Mouse (Mus musculus) R1 (cell line): ENCODE measurements around the gene Gsta2.
"Not testable (repeated sequence)": the region's sequence is repeated elsewhere in the genome, so short reads cannot be mapped to it uniquely, and the experiment has no call there.

Experiments used
- DNase-seq: peaks from one replicate; pipeline ENCODE4 v3.0.0-alpha.2; 2018; ENCODE audit warnings: low read depth, low spot score

The Gsta2 gene

DNA sequence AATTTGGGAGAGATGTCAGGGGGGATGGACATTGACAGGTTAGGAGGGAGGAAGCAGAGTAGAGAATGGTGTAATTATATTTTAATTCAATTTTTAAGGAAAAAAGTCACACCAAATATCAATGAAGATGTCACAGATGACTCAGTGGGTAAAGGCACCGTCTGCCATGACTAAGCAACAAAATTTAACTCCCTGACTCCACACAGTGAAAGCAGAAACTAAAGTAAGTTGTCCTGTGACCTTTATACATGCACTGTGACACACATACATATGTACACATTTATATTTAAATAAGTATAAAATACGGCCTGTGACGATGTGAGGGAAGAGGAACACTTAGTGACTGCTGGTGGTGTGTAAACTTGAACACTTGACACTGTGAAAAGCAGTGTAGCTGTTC lies 47.5 kb downstream of the Gsta2 start:
- not testable (repeated sequence) for DNase-seq

DNA sequence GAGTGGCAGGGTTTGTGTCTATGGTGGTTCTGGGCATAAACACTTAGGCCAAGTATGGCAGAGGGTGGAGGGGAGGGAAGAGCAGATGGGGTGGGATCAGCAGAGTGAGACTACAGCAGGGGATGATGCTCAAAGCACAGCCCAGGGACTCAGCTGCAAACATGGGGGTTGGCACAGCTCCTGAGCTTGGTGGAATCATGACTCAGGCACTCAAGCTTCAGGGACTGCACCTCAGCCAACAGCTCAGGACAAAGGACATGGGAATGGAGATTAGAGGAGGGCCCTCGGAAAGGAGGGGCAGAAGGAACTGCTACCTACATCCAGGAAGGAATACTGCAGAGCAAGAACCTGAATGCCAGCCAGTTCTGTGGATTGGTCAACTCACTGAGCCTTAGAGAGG lies 56.4 kb downstream of the Gsta2 start:
- DNase-seq, result not testable (repeated sequence)

DNA sequence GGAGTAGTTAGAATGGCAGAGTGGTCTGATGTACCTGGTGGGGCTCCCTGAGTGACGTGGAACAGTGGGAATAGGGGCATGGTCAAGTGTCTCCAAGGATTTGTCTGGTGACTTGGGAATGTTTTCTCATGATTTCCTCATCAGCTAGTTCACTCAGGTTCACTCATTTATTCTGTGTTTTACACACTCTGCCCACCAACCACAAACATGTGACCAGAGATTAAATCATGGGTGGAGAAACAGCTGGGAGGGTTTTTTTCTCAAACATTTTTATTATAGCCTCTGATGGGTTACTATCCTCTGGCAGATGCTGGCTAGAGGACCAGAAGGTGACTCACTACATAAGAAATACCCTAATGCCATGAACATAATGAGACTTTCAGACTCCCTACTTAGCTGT lies 57.4 kb downstream of the Gsta2 start:
- DNase-seq, result no peak

DNA sequence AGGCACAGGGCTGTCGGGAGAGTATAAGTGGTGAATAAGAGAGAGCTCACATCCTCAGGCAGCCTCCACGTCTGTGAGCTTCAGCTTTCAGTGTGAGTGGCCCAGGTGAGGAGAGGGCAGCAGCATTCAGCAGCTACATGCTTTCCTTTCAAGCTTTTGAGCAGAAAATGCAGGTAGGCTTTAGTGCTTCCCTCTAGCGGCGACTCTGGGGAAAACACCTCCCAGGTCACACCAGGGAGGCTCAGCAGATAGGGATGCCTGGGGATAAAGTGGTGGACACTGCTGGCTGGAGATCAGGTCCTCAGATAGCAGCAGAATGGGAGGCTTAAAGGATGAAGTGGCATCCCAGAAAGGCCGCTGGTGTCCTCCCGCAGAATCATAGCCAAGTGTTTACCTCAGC lies 59.5 kb downstream of the Gsta2 start:
- DNase-seq, result peak; percentile 74

DNA sequence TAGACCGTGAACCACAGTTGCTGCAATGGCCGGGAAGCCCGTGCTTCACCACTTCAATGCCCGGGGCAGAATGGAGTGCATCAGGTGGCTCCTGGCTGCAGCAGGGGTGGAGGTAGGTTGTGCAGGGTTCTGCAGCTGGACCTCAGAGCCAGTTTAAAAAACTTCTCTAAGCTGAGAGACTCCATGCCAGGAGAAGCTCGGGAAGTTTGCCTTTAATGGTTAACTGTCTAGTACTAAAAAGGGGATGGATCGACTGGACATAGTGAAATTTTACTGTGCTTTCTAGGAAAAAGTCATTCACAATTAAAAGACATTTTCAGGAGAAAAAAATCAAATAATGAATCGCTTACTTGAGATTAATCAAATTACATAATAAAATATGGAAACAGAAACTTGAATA lies 60.8 kb downstream of the Gsta2 start:
- not testable (repeated sequence) for DNase-seq

DNA sequence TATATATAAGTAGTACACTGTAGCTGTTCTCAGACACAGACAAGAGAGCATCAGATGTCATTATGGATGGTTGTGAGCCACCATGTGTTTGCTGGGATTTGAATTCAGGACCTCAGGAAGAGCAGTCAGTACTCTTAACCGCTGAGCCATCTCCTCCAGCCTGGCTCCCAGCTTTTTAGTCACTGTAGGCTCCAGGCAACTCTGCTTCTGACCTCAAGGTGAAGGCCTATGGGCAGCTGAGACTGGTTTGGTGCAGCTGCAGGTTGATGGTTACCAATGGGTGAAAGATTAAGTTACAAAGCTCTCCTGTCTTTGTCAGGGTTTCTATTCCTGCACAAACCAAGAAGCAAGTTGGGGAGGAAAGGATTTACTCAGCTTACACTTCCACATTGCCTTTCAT lies 61.9 kb downstream of the Gsta2 start:
- DNase-seq, result not testable (repeated sequence)

DNA sequence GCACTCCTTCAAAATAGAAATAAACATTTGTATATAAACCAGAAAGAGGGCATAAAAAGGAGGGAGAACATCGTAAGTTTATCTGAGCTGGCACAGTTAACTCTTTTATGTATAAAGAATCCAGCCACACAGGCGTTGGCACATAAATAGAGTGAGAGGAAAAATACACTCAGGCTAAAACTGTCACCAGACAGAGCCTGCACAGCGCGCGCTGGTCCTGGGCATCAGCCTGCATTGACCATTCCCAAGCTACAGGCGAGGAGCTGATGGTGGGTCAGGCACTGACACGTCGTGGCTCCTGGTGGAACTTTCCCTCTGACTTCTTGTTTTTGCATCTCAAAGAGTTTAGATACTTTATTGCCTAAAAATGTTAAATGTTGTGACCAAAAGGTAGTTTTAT lies 63.1 kb downstream of the Gsta2 start:
- not testable (repeated sequence) for DNase-seq

DNA sequence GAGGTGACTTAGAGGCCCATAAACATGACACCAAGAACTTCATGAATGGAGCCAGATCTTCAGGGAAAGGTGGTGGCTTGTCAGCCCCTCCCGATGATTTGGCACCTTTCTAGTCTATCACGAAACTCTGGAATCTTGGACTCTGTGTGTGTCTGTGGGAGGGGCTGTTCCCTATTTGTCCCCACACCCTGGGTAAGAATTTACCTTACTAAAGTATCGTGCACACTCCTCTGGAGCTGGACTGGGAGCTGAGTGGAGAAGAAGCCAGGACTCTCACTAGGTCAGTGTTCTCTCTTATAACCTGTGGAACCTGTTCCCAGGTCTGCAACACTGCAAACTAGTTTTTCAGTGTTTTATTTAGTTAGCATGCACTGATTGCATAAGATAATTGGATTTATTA lies 65.9 kb downstream of the Gsta2 start, which contains the start of gene Gm10639:
Gene Gm10639 (plus strand): TSS at position 201 of the 400 bp plus-strand sequence.
- DNase-seq, result peak; percentile 27

DNA sequence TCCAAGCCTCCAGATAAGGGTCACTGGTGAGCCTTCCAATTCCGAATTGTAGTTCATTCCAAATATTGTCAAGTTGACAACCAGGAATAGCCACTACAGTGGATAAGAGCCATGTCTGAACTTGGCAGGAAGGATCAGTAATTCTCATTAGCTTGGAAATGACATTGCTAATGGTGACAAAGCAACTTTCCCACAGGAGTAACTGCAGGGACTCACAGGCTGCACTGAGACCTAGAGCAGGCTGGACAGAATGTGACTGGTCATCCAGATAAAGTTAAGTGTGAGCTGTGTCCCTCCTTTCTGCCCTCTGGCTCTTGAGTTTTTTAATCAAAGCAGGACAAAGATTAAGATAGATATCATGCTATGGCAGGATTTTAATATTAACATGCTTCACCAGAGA lies 66.5 kb downstream of the Gsta2 start:
- not testable (repeated sequence) for DNase-seq

DNA sequence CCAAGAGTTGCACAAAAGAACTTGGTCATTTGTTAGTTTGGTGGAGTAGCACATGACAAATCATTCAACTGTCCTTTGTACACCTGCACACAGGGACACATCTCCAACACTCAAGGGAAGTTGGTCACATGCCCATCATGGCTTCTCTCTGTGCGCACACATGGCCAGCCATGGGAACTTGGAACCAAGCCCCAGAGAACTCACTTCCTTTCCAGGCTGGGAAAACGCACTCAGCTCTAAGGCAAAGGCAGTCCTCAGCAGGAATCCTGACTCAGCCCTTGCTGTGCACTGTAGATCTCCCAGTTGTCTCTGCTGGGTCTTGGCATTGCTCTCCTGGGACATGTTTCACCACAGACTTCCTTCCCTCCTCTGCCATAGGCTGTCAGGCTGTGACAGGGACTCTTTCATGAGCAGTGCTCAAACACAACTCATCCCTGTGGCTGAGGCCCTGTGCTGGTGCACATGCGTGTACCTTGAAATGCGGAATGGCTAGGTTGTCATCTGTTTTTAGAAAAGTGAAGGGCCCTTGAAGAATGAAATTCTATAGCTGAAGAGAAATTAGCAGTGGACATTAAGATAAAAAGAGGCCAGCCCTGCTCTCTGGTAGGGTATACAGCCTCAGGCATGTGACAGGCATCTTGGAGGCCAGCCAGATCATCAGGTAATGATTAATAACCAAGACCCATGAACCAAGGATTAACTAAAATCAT lies 73.4 kb downstream of the Gsta2 start:
- not testable (repeated sequence) for DNase-seq
